Mouse (Mus musculus) myocyte (in vitro differentiated cells): ENCODE data around the gene Evpl.

Experiments
- CEBPB ChIP-seq: IDR thresholded peaks from 2 replicates; pipeline ENCODE4 v1.6.1; 2011; ENCODE audit warnings: mild to moderate bottlenecking, moderate library complexity; ENCODE audit not compliant: poor library complexity, insufficient read depth, severe bottlenecking
- E2F4 ChIP-seq: IDR thresholded peaks from one replicate; pipeline ENCODE4 v1.6.1; 2011; ENCODE audit warnings: mild to moderate bottlenecking, control low read depth, moderate library complexity; ENCODE audit not compliant: insufficient read depth
- MAX ChIP-seq: IDR thresholded peaks from one replicate; pipeline ENCODE4 v1.6.1; 2011; ENCODE audit warnings: low read depth, mild to moderate bottlenecking, control low read depth
- MYOD1 ChIP-seq, 3 experiments: IDR thresholded peaks; one replicate each; pipeline ENCODE4 v1.6.1; 2011; ENCODE audit warnings: control low read depth in 2 of 3, low read depth in 2 of 3, mild to moderate bottlenecking in 2 of 3, moderate library complexity in 1 of 3; ENCODE audit not compliant: insufficient read length in 2 of 3, control insufficient read depth in 1 of 3
- MYOG ChIP-seq, 3 experiments: IDR thresholded peaks; one replicate each; pipeline ENCODE4 v1.6.1; 2011; ENCODE audit warnings: control low read depth in 2 of 3, low read depth in 2 of 3, mild to moderate bottlenecking in 2 of 3; ENCODE audit not compliant: insufficient read length in 2 of 3, control insufficient read depth in 1 of 3, insufficient read depth in 1 of 3
- POLR2A ChIP-seq: IDR thresholded peaks from one replicate; pipeline ENCODE4 v1.6.1; 2011; ENCODE audit warnings: low read depth, mild to moderate bottlenecking, control low read depth, moderate library complexity; ENCODE audit not compliant: insufficient read length
- POLR2AphosphoS2 ChIP-seq: IDR thresholded peaks from one replicate; pipeline ENCODE4 v1.6.1; 2011; ENCODE audit warnings: low read depth, control low read depth; ENCODE audit not compliant: insufficient read length
- REST ChIP-seq: IDR thresholded peaks from one replicate; pipeline ENCODE4 v1.6.1; 2011; ENCODE audit warnings: mild to moderate bottlenecking, control low read depth, moderate library complexity; ENCODE audit not compliant: insufficient read depth, insufficient read length
- TCF12 ChIP-seq: IDR thresholded peaks from one replicate; pipeline ENCODE4 v1.6.1; 2011; ENCODE audit warnings: mild to moderate bottlenecking, control low read depth; ENCODE audit not compliant: poor library complexity, insufficient read depth, severe bottlenecking
- USF1 ChIP-seq: IDR thresholded peaks from one replicate; pipeline ENCODE4 v1.6.1; 2011; ENCODE audit warnings: low read depth, mild to moderate bottlenecking, control low read depth, moderate library complexity

- no peak for TF ChIP-seq USF1
- TF ChIP-seq TCF12 = no peak
- TF ChIP-seq POLR2A = no peak
- TF ChIP-seq E2F4 = no peak
- TF ChIP-seq POLR2AphosphoS2 = no peak
- no peak for TF ChIP-seq MAX
- no peak for TF ChIP-seq CEBPB
- no peak for TF ChIP-seq MYOD1 (IDR thresholded peaks at IDR 0.05; ENCODE audit: control insufficient read depth in 1 of 3, insufficient read length in 2 of 3, low read depth in 2 of 3)
- TF ChIP-seq MYOG (IDR thresholded peaks at IDR 0.05; ENCODE audit: control insufficient read depth in 1 of 3, insufficient read depth in 1 of 3, insufficient read length in 2 of 3, low read depth in 2 of 3) = no peak
- TF ChIP-seq REST = no peak
These were observed at the start of gene Evpl for GRCm38 (mm10) chr11:116237742-116238395.
